Mouse (Mus musculus): Measurements from ENCODE around the gene Saa4. TPM values are rescaled to one million over a fixed set of nuclear protein-coding genes. Genes with fewer than 3 reads are reported as not detected.
"Not testable (repeated sequence)": the region's sequence is repeated elsewhere in the genome, so short reads cannot be mapped to it uniquely, and the experiment has no call there.

The Saa4 gene
- polyA plus RNA-seq, 1 experiment from 2014 or later, result not detected

GRCm38 (mm10) chr7:46700521-46701025 lies 31.8 kb downstream of the Saa4 start:
- H3K4me3 ChIP-seq (replicated peaks; ENCODE audit: low read depth, low read length), result no peak overlapping the region
- H3K4me2 ChIP-seq (ENCODE audit: low read length), result no peak overlapping the region
- no peaks in the 10 kb centered on the region for H3K27me3 ChIP-seq (ENCODE audit: control insufficient read depth, insufficient read depth, low read length)
- peaks cover 86% of the 10 kb centered on the region for H3K36me3 ChIP-seq (ENCODE audit: control insufficient read depth, insufficient read depth, low read length)
- no peaks in the 10 kb centered on the region for H3K9me3 ChIP-seq (ENCODE audit: control insufficient read depth, low read length)
- no peak overlapping the region for H3K9ac ChIP-seq (replicated peaks; ENCODE audit: low read length)
- no peak for DNase-seq
- WGBS, result 95% methylated on average over 6 of the region's 6 CpGs
- no peak overlapping the region for H3K27ac ChIP-seq (replicated peaks; ENCODE audit: low read depth, low read length)
- no peak for ATAC-seq (ENCODE audit: low FRiP score, low TSS enrichment)
- H3K4me1 ChIP-seq (ENCODE audit: control insufficient read depth, insufficient read depth, low read length), result no peaks in the 10 kb centered on the region

GRCm38 (mm10) chr7:46696754-46697153 lies 35.6 kb downstream of the Saa4 start:
- Histone ChIP-seq H3K36me3 (ENCODE audit: control insufficient read depth, insufficient read depth, low read length) (peaks cover 65% of the 10 kb centered on the region), H3K27ac (replicated peaks; ENCODE audit: low read depth, low read length) (no peak overlapping the region), H3K4me1 (ENCODE audit: control insufficient read depth, insufficient read depth, low read length) (no peaks in the 10 kb centered on the region), H3K9ac (replicated peaks; ENCODE audit: low read length) (no peak overlapping the region), H3K9me3 (ENCODE audit: control insufficient read depth, low read length) (no peaks in the 10 kb centered on the region), H3K27me3 (ENCODE audit: control insufficient read depth, insufficient read depth, low read length) (no peaks in the 10 kb centered on the region), H3K4me3 (replicated peaks; ENCODE audit: low read depth, low read length) (no peak overlapping the region), H3K4me2 (ENCODE audit: low read length) (no peak overlapping the region)
- DNase-seq, result no peak
- ATAC-seq (ENCODE audit: low FRiP score, low TSS enrichment), result no peak
- WGBS, result 89% methylated on average over 1 of the region's 1 CpGs

- DNase-seq (no peak), ATAC-seq (ENCODE audit: low FRiP score, low TSS enrichment) (no peak)
- no peak overlapping the region for H3K9ac ChIP-seq (replicated peaks; ENCODE audit: low read length)
- no peak overlapping the region for H3K4me3 ChIP-seq (replicated peaks; ENCODE audit: low read depth, low read length)
- H3K27ac ChIP-seq (replicated peaks; ENCODE audit: low read depth, low read length), result no peak overlapping the region
- H3K4me2 ChIP-seq (ENCODE audit: low read length), result no peak overlapping the region
- no peaks in the 10 kb centered on the region for H3K9me3 ChIP-seq (ENCODE audit: control insufficient read depth, low read length)
- WGBS, result 91% methylated on average over 5 of the region's 5 CpGs
- H3K36me3 ChIP-seq (ENCODE audit: control insufficient read depth, insufficient read depth, low read length), result peaks cover 41% of the 10 kb centered on the region
- H3K27me3 ChIP-seq (ENCODE audit: control insufficient read depth, insufficient read depth, low read length), result no peaks in the 10 kb centered on the region
- no peaks in the 10 kb centered on the region for H3K4me1 ChIP-seq (ENCODE audit: control insufficient read depth, insufficient read depth, low read length)
Measured at GRCm38 (mm10) chr7:46686827-46687226, 45.6 kb downstream of the Saa4 start.

GRCm38 (mm10) chr7:46680732-46681131 lies 51.7 kb downstream of the Saa4 start:
- ATAC-seq (ENCODE audit: low FRiP score, low TSS enrichment), result no peak
- H3K9ac ChIP-seq (replicated peaks; ENCODE audit: low read length), result no peak overlapping the region
- H3K4me3 ChIP-seq (replicated peaks; ENCODE audit: low read depth, low read length), result no peak overlapping the region
- no peaks in the 10 kb centered on the region for H3K9me3 ChIP-seq (ENCODE audit: control insufficient read depth, low read length)
- no peak for DNase-seq
- no peak overlapping the region for H3K27ac ChIP-seq (replicated peaks; ENCODE audit: low read depth, low read length)
- no peaks in the 10 kb centered on the region for H3K27me3 ChIP-seq (ENCODE audit: control insufficient read depth, insufficient read depth, low read length)
- H3K4me2 ChIP-seq (ENCODE audit: low read length), result no peak overlapping the region
- no peaks in the 10 kb centered on the region for H3K4me1 ChIP-seq (ENCODE audit: control insufficient read depth, insufficient read depth, low read length)
- H3K36me3 ChIP-seq (ENCODE audit: control insufficient read depth, insufficient read depth, low read length), result no peaks in the 10 kb centered on the region

- H3K9ac ChIP-seq (replicated peaks; ENCODE audit: low read length); H3K27me3 ChIP-seq (ENCODE audit: control insufficient read depth, insufficient read depth, low read length); DNase-seq; H3K4me3 ChIP-seq (replicated peaks; ENCODE audit: low read depth, low read length); H3K9me3 ChIP-seq (ENCODE audit: control insufficient read depth, low read length); H3K27ac ChIP-seq (replicated peaks; ENCODE audit: low read depth, low read length); H3K4me1 ChIP-seq (ENCODE audit: control insufficient read depth, insufficient read depth, low read length); H3K36me3 ChIP-seq (ENCODE audit: control insufficient read depth, insufficient read depth, low read length); ATAC-seq (ENCODE audit: low FRiP score, low TSS enrichment); H3K4me2 ChIP-seq (ENCODE audit: low read length): not testable (repeated sequence)
- WGBS, result 85% methylated on average over 7 of the region's 7 CpGs
Measured at GRCm38 (mm10) chr7:46679044-46679443, 53.4 kb downstream of the Saa4 start.

GRCm38 (mm10) chr7:46678417-46678816 lies 54.0 kb downstream of the Saa4 start:
- WGBS, result 91% methylated on average over 3 of the region's 3 CpGs
- ATAC-seq (ENCODE audit: low FRiP score, low TSS enrichment), result no peak
- Histone ChIP-seq H3K9me3 (ENCODE audit: control insufficient read depth, low read length) (no peaks in the 10 kb centered on the region), H3K27ac (replicated peaks; ENCODE audit: low read depth, low read length) (no peak overlapping the region), H3K36me3 (ENCODE audit: control insufficient read depth, insufficient read depth, low read length) (no peaks in the 10 kb centered on the region), H3K4me3 (replicated peaks; ENCODE audit: low read depth, low read length) (no peak overlapping the region), H3K9ac (replicated peaks; ENCODE audit: low read length) (no peak overlapping the region), H3K27me3 (ENCODE audit: control insufficient read depth, insufficient read depth, low read length) (no peaks in the 10 kb centered on the region), H3K4me2 (ENCODE audit: low read length) (no peak overlapping the region), H3K4me1 (ENCODE audit: control insufficient read depth, insufficient read depth, low read length) (no peaks in the 10 kb centered on the region)
- no peak for DNase-seq

Other genes with a start within 250 kb of the Saa4 start
- 31.1 and 36.5 TPM in 2 replicates for gene Sergef, start 92.8 kb downstream of the Saa4 start, polyA plus RNA-seq (2014; fragmentation: Nextera tagmentation; extraction: Ambion mirVana)
- 0.28 and 0.32 TPM in 2 replicates for gene Tph1, start 60.1 kb downstream of the Saa4 start, polyA plus RNA-seq (2014; fragmentation: Nextera tagmentation; extraction: Ambion mirVana)
- gene Saal1, start 21.9 kb downstream of the Saa4 start, polyA plus RNA-seq (2014; fragmentation: Nextera tagmentation; extraction: Ambion mirVana), result 13.4 and 19.5 TPM in 2 replicates
- gene Saa3, start 16.9 kb downstream of the Saa4 start, polyA plus RNA-seq (2014; fragmentation: Nextera tagmentation; extraction: Ambion mirVana), result not detected in 2 replicates
- not detected in 2 replicates for gene Saa1, start 10.4 kb upstream of the Saa4 start, polyA plus RNA-seq (2014; fragmentation: Nextera tagmentation; extraction: Ambion mirVana)
- not detected in 2 replicates for gene Saa2, start 19.2 kb upstream of the Saa4 start, polyA plus RNA-seq (2014; fragmentation: Nextera tagmentation; extraction: Ambion mirVana)
- gene Hps5, start 63.5 kb upstream of the Saa4 start, polyA plus RNA-seq (2014; fragmentation: Nextera tagmentation; extraction: Ambion mirVana), result 11.3 and 13.8 TPM in 2 replicates
- 38.1 and 47.2 TPM in 2 replicates for gene Gtf2h1, start 63.5 kb upstream of the Saa4 start, polyA plus RNA-seq (2014; fragmentation: Nextera tagmentation; extraction: Ambion mirVana)
- 423 and 442 TPM in 2 replicates for gene Ldha, start 108.9 kb upstream of the Saa4 start, polyA plus RNA-seq (2014; fragmentation: Nextera tagmentation; extraction: Ambion mirVana)
- gene Ldhc, start 128.6 kb upstream of the Saa4 start, polyA plus RNA-seq (2014; fragmentation: Nextera tagmentation; extraction: Ambion mirVana), result 0.20 and 0.50 TPM in 2 replicates
- 417 and 445 TPM in 2 replicates for gene Tsg101, start 187.4 kb upstream of the Saa4 start, polyA plus RNA-seq (2014; fragmentation: Nextera tagmentation; extraction: Ambion mirVana)
- gene Uevld, start 225.9 kb upstream of the Saa4 start, polyA plus RNA-seq (2014; fragmentation: Nextera tagmentation; extraction: Ambion mirVana), result 3.9 and 7.1 TPM in 2 replicates

Measured in midbrain, embryonic 14.5 days (tissue).